Mouse (Mus musculus) forebrain, embryonic 14.5 days (tissue): ENCODE data around the gene Cpne1. TPM values are rescaled to one million over a fixed set of nuclear protein-coding genes. Genes with fewer than 3 reads are reported as not detected.

Source experiments
- ATAC-seq: fragments of 200-750 bp; cut with Nextera tagmentation; 2 replicates; pipeline ENCODE4 v1.8.0; 2017; ENCODE audit warnings: mild to moderate bottlenecking, moderate library complexity
- DNase-seq: peaks from one replicate; pipeline ENCODE4 v3.0.0-alpha.2; 2015; ENCODE audit warnings: low spot score
- H3K27ac ChIP-seq: fragments of 300-500 bp; sonication (generic); 2 replicates; pipeline ENCODE4 v1.5.1; 2014; ENCODE audit warnings: low read depth, mild to moderate bottlenecking, control low read depth, low read length, moderate library complexity
- H3K27me3 ChIP-seq: fragments of 300-500 bp; sonication (generic); replicated peaks from 2 replicates; pipeline ENCODE4 v1.6.1; 2014; ENCODE audit warnings: low read length, control low read depth, mixed read lengths; ENCODE audit not compliant: control insufficient read depth, insufficient read depth
- H3K36me3 ChIP-seq: fragments of 300-500 bp; sonication (generic); 2 replicates; pipeline ENCODE4 v1.6.1; 2014; ENCODE audit warnings: low read length, control low read depth; ENCODE audit not compliant: control insufficient read depth, insufficient read depth
- H3K4me1 ChIP-seq: fragments of 300-500 bp; sonication (generic); 2 replicates; pipeline ENCODE4 v1.6.1; 2014; ENCODE audit warnings: antibody characterized with exemption, low read length, control low read depth; ENCODE audit not compliant: control insufficient read depth, insufficient read depth
- H3K4me2 ChIP-seq: fragments of 300-500 bp; sonication (generic); 2 replicates; pipeline ENCODE4 v1.6.1; 2014; ENCODE audit warnings: mild to moderate bottlenecking, control low read depth, low read length
- H3K4me3 ChIP-seq: fragments of 300-500 bp; sonication (generic); 2 replicates; pipeline ENCODE4 v1.5.1; 2014; ENCODE audit warnings: low read depth, low read length, control low read depth
- H3K9ac ChIP-seq: fragments of 300-500 bp; sonication (generic); 2 replicates; pipeline ENCODE4 v1.6.1; 2014; ENCODE audit warnings: mild to moderate bottlenecking, low read length, control low read depth, moderate library complexity
- H3K9me3 ChIP-seq: fragments of 300-500 bp; sonication (generic); replicated peaks from 2 replicates; pipeline ENCODE4 v1.6.1; 2016; ENCODE audit warnings: low read length, control low read depth, mixed read lengths; ENCODE audit not compliant: control insufficient read depth
- WGBS: fragments of 180-500 bp; shearing (Covaris S2); extraction: QIAGEN DNeasy Blood & Tissue Kit; methylation state at CpG from one replicate; pipeline ENCODE4 v1.1.7; 2014; 5-methylcytosine and 5-hydroxymethylcytosine counted together
- polyA plus RNA-seq: library from polyadenylated mRNA; unstranded; fragments of >200 nt; fragmentation: Nextera tagmentation; extraction: Ambion mirVana; gene quantifications from 2 replicates; pipeline ENCODE4 v1.2.1, GENCODE M21; 2014

Cpne1 gene
- polyA plus RNA-seq, 1 experiment from 2014 or later: 18.5 TPM

DNA sequence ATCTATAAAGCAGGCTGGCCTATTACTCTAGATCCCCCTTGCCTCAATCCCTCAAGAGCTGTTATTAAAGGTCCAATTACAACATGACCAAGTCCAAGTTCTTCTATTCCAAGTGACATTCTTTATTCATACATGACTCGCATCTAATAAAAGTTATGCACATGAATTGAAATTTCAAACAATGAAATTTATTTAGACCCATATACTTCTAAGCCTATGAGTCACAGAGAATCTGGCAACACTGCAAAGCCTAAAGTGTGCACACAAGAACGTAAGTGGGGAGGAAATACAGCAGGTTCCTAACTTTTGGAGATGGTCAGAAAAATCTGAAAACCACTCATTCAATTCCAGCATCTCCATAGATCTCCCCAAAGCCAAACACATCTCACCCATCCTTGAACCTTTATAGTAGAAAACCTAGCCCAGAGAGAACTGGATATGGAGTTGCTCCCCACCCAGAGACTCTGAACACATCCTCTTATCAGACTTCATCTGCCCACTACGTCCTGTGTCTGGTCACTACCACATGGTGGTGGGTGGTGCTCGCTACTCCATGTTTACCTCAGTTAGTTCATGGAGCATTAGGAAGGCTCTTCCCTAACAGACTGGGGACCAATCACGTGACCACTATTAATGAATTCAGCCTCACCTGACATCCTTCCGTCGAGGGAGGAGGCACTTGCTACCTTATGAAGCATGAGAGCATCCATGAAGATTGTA lies 24.2 kb downstream of the Cpne1 start:
- no peaks in the 10 kb centered on the region for H3K9me3 ChIP-seq
- H3K9ac ChIP-seq: no peak overlapping the region
- no peaks in the 10 kb centered on the region for H3K27me3 ChIP-seq
- DNase-seq (no peak), ATAC-seq (no peak)
- H3K36me3 ChIP-seq: peaks cover 6% of the 10 kb centered on the region
- no peak overlapping the region for H3K4me2 ChIP-seq
- no peak overlapping the region for H3K4me3 ChIP-seq
- H3K4me1 ChIP-seq: no peaks in the 10 kb centered on the region; the same call in 1 of the 2 replicates
- WGBS: 90% methylated on average over 7 of the region's 7 CpGs
- no peak overlapping the region for H3K27ac ChIP-seq

DNA sequence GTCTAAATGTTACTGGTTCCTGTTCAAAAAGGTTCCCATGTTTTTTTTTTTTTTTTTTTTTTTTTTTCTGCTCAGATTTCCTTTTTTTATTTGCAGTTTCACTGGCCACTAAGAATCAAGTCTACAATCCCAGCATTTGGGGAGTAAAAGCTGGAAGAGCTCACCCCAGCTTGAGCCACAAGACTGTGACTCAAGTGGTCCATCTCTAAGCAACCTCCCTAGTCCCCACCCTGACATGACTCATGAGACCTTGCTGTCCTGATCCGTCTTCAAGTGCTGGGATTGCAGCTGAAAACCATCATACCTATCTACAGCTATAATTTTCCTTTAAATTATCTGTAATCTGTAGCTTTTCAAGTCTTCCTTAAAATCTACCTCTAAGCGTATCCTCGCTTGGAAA lies 27.2 kb downstream of the Cpne1 start:
- H3K27ac ChIP-seq: no peak overlapping the region
- H3K9ac ChIP-seq: no peak overlapping the region
- no peaks in the 10 kb centered on the region for H3K27me3 ChIP-seq
- H3K4me1 ChIP-seq: no peaks in the 10 kb centered on the region
- WGBS: 94% methylated on average over 3 of the region's 3 CpGs
- no peak overlapping the region for H3K4me2 ChIP-seq
- ATAC-seq (no peak), DNase-seq (no peak)
- peaks cover 1% of the 10 kb centered on the region for H3K36me3 ChIP-seq
- H3K9me3 ChIP-seq: no peaks in the 10 kb centered on the region
- H3K4me3 ChIP-seq: no peak overlapping the region

DNA sequence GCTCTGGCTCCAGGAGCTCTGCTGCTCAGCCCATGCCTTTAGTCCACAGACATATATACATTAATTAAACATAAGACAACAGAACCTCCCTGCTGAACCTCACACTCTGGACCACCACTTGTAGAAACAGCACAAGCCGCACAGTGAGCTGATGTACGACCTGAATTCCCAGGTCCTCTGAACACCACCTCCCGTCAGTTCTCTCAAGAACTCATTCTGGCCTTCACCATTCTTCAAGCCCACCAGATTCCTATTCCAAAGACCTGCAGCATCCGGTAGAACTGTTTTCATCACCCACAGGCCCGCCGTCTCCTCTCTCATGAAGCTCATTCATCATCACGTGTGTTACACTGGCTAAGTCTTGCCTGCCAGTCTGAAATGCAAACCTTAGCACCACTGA lies 31.4 kb downstream of the Cpne1 start:
- Histone ChIP-seq H3K27ac (no peak overlapping the region), H3K4me2 (no peak overlapping the region), H3K9ac (no peak overlapping the region), H3K4me1 (no peaks in the 10 kb centered on the region), H3K36me3 (peaks cover 39% of the 10 kb centered on the region), H3K9me3 (no peaks in the 10 kb centered on the region), H3K27me3 (no peaks in the 10 kb centered on the region), H3K4me3 (no peak overlapping the region)
- ATAC-seq (no peak), DNase-seq (no peak)
- WGBS: 89% methylated on average over 7 of the region's 7 CpGs

DNA sequence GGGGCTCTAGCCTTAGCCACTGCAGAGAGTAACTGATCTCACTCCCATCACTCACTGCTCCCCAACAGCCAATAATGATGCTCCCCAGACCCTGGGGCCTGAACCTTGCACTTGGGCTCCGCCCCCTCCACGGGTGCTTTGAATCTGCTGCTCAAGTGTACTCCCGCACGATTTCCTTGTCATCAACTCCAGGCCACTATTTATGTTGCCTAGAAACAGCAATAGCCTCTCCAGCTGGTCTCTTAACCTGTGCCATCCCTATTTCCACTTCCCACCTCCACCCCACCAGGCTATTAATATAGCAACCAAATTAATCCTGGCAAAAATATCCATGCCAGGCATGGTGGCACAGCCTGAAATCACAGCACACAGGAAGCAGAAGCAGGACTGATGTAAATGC lies 32.1 kb downstream of the Cpne1 start:
- H3K4me2 ChIP-seq: no peak overlapping the region
- peaks cover 46% of the 10 kb centered on the region for H3K36me3 ChIP-seq
- ATAC-seq: no peak
- no peak overlapping the region for H3K4me3 ChIP-seq
- WGBS: 52% methylated on average over 4 of the region's 4 CpGs
- no peaks in the 10 kb centered on the region for H3K9me3 ChIP-seq
- H3K27me3 ChIP-seq: no peaks in the 10 kb centered on the region
- H3K9ac ChIP-seq: no peak overlapping the region
- H3K4me1 ChIP-seq: no peaks in the 10 kb centered on the region
- no peak for DNase-seq
- no peak overlapping the region for H3K27ac ChIP-seq

DNA sequence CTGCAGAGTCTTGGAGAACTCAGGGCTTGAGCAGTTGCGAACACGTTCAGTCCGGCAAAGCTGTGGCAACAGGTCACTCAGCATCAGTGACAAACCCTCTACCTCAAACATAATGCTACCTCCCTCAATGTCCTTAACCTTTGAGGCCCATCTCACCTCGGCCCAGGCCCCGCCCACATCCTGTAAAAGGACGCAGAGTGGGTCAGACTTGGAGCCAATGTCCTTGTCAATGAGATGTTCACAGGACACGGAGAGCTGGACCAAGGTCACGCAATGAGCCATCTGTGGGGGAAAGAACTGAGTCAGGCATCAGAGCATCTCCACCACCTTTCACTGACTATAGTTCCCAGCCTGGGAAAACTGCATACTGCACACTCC lies 32.6 kb downstream of the Cpne1 start:
- 91% methylated on average over 8 of the region's 8 CpGs for WGBS
- no peaks in the 10 kb centered on the region for H3K9me3 ChIP-seq
- no peak for ATAC-seq
- no peak overlapping the region for H3K4me3 ChIP-seq
- peaks cover 51% of the 10 kb centered on the region for H3K36me3 ChIP-seq
- no peak overlapping the region for H3K4me2 ChIP-seq
- H3K27me3 ChIP-seq: no peaks in the 10 kb centered on the region
- H3K27ac ChIP-seq: no peak overlapping the region
- DNase-seq: no peak
- H3K4me1 ChIP-seq: no peaks in the 10 kb centered on the region
- H3K9ac ChIP-seq: no peak overlapping the region

DNA sequence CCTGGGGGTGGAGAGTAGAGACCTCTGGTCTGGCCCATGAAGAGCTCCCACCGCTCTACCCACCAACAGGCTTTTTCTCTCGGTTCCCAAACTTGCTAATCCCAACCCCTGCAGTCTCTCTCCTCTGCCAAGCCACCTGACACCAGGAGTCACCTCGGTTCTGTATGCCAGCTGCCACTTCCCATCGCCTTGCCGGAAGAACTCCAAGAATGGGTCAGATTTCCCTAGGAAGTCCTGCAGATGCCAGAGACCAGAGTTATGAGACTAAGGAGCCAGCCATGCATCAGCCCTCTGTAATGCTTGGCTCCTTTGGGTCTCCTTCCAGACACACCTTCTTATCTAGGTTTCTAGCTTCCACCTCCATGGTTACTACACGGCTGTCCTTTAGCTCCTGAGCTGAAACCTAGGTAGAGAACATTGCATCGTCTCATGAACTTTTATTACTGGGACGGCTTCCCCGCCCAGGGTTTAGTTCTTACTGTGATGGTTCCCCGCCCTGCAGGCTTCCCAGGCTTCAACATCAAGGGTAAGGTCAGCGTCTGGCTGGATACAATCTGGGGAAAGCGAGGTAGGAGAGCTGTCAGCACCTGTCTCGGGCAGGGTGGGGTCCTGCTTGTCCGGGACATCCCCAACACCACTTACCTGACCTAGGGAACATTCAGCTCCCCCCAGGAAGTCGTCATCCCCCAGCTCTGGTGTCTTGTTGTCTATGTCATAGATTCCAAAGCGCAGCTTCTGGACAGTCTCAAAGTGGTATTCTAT lies 33.2 kb downstream of the Cpne1 start:
- Histone ChIP-seq H3K9ac (no peak overlapping the region), H3K4me2 (no peak overlapping the region), H3K9me3 (no peaks in the 10 kb centered on the region), H3K4me1 (no peaks in the 10 kb centered on the region), H3K27ac (no peak overlapping the region), H3K4me3 (no peak overlapping the region), H3K36me3 (peaks cover 57% of the 10 kb centered on the region), H3K27me3 (no peaks in the 10 kb centered on the region)
- DNase-seq (no peak), ATAC-seq (no peak)
- WGBS: 90% methylated on average over 16 of the region's 16 CpGs

DNA sequence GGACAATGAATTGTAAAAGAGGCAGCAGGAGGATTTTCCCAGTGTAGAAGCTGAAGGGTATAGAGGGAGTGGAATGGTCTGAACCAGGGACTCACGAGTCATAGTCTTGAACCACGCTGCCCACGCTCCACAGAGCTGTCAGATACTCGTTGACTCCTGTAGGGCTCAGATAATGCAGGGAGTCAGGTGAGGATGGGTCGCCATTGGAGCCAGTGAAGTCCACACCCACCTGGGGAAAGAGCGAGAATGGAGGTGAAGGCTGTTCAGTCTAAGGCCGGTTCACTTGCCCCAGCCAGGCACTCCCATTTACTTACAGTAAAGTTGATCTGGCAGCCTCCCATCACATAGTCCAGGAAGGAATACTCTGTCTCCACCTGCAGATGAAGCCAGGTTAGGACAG lies 34.3 kb downstream of the Cpne1 start:
- Histone ChIP-seq H3K36me3 (peaks cover 68% of the 10 kb centered on the region), H3K4me2 (no peak overlapping the region), H3K27me3 (no peaks in the 10 kb centered on the region), H3K27ac (no peak overlapping the region), H3K9ac (no peak overlapping the region), H3K4me1 (no peaks in the 10 kb centered on the region), H3K9me3 (no peaks in the 10 kb centered on the region), H3K4me3 (no peak overlapping the region)
- DNase-seq: no peak
- ATAC-seq: no peak
- WGBS: 93% methylated on average over 7 of the region's 7 CpGs

DNA sequence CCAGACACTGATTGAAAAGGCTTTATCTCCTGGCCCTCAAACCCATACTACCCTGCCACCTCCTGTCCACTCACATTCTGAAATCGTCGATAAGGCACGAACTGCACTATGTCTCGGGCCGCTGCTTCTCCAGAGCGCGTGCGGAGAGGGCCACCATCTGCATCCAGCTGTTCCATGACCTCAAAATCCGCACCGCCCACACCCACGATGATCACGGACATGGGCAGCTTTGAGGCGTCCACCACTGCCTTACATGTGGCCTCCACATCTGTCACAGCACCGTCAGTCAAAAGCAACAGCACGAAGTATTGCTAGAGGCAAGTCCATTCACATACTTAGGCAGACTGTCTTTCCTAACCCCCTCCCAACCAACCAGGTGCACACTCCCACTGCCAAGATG lies 38.0 kb downstream of the Cpne1 start:
- H3K4me3 ChIP-seq: no peak overlapping the region
- peaks cover 97% of the 10 kb centered on the region for H3K36me3 ChIP-seq
- ATAC-seq: no peak
- H3K4me2 ChIP-seq: no peak overlapping the region
- no peaks in the 10 kb centered on the region for H3K27me3 ChIP-seq
- H3K4me1 ChIP-seq: no peaks in the 10 kb centered on the region
- DNase-seq: no peak
- H3K27ac ChIP-seq: no peak overlapping the region
- H3K9ac ChIP-seq: no peak overlapping the region
- H3K9me3 ChIP-seq: no peaks in the 10 kb centered on the region
- WGBS: 95% methylated on average over 15 of the region's 15 CpGs

DNA sequence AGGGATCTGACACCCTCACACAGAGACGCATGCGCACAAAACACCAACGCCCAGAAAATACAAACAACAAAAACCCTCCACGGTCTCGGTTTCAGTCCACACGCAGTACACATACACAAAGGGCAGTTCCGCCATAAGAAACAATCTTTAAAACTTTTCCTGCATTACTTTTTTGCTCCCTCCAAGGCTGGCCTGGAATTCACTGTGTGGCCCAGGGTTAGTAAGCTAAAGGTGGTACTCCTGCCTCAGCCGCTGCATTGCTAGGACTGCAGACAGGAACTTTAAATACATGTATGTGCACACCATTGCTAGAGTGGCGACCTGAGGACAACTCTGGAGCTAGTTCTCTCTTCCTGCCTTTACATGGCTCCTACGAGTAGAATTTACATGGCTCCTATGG lies 40.5 kb downstream of the Cpne1 start:
- peaks cover 84% of the 10 kb centered on the region for H3K36me3 ChIP-seq
- no peak overlapping the region for H3K4me3 ChIP-seq
- no peaks in the 10 kb centered on the region for H3K9me3 ChIP-seq
- 94% methylated on average over 10 of the region's 10 CpGs for WGBS
- no peak for DNase-seq
- H3K4me1 ChIP-seq: peaks cover 2% of the 10 kb centered on the region
- H3K4me2 ChIP-seq: no peak overlapping the region
- no peak overlapping the region for H3K9ac ChIP-seq
- no peaks in the 10 kb centered on the region for H3K27me3 ChIP-seq
- no peak for ATAC-seq
- no peak overlapping the region for H3K27ac ChIP-seq
